Mouse (Mus musculus): ENCODE results near the gene Nf2.

- no peak for TF ChIP-seq CTCF (IDR thresholded peaks at IDR 0.05; ENCODE audit: extremely low read depth, insufficient read length, insufficient replicate concordance, low read depth, low read length)
- TF ChIP-seq POLR2A (IDR thresholded peaks at IDR 0.05; ENCODE audit: low read depth, low read length), result no peak
Observed at GRCm38 (mm10) chr11:4803951-4804350, 45.4 kb downstream of the Nf2 start.
